Mouse (Mus musculus) midbrain, postnatal 0 days (tissue): Measurements from ENCODE around the gene Relb. TPM values are rescaled to one million over a fixed set of nuclear protein-coding genes. Genes with fewer than 3 reads are reported as not detected.

Source experiments
- ATAC-seq: fragments of 200-750 bp; cut with Nextera tagmentation; 2 replicates; pipeline ENCODE4 v1.8.0; 2017; ENCODE audit warnings: moderate number of reproducible peaks, mild to moderate bottlenecking, moderate TSS enrichment, moderate library complexity; ENCODE audit not compliant: low FRiP score
- DNase-seq: peaks from one replicate; pipeline ENCODE4 v3.0.0-alpha.2; 2015; ENCODE audit warnings: low spot score
- H3K27ac ChIP-seq: fragments of 300-500 bp; sonication (generic); 2 replicates; pipeline ENCODE4 v1.5.1; 2014; ENCODE audit warnings: low read depth, mild to moderate bottlenecking, low read length, mixed read lengths
- H3K27me3 ChIP-seq: fragments of 300-500 bp; sonication (generic); 2 replicates; pipeline ENCODE4 v1.6.1; 2014; ENCODE audit warnings: low read length, control low read depth, mixed read lengths; ENCODE audit not compliant: insufficient read depth
- H3K36me3 ChIP-seq: fragments of 300-500 bp; sonication (generic); 2 replicates; pipeline ENCODE4 v1.6.1; 2014; ENCODE audit warnings: low read length, control low read depth, mixed read lengths; ENCODE audit not compliant: insufficient read depth
- H3K4me1 ChIP-seq: fragments of 300-500 bp; sonication (generic); 2 replicates; pipeline ENCODE4 v1.6.1; 2014; ENCODE audit warnings: mild to moderate bottlenecking, control low read depth, antibody characterized with exemption, low read length, mixed read lengths; ENCODE audit not compliant: insufficient read depth
- H3K4me2 ChIP-seq: fragments of 300-500 bp; sonication (generic); 2 replicates; pipeline ENCODE4 v1.6.1; 2014; ENCODE audit warnings: low read depth, mild to moderate bottlenecking, low read length, mixed read lengths; ENCODE audit not compliant: poor library complexity, severe bottlenecking
- H3K4me3 ChIP-seq: fragments of 300-500 bp; sonication (generic); 2 replicates; pipeline ENCODE4 v1.5.1; 2014; ENCODE audit warnings: low read depth, mild to moderate bottlenecking, low read length, moderate library complexity
- H3K9ac ChIP-seq: fragments of 300-500 bp; sonication (generic); replicated peaks from 2 replicates; pipeline ENCODE4 v1.6.1; 2014; ENCODE audit warnings: mild to moderate bottlenecking, low read length, moderate library complexity, mixed read lengths; ENCODE audit not compliant: poor library complexity, severe bottlenecking
- H3K9me3 ChIP-seq: fragments of 300-500 bp; sonication (generic); 2 replicates; pipeline ENCODE4 v1.6.1; 2016; ENCODE audit warnings: low read length, control low read depth
- CTCF ChIP-seq: IDR thresholded peaks from 2 replicates; pipeline ENCODE4 v1.5.1; 2016; ENCODE audit warnings: antibody characterized with exemption, mild to moderate bottlenecking
- WGBS: fragments of 180-500 bp; shearing (Covaris S2); extraction: QIAGEN DNeasy Blood & Tissue Kit; methylation state at CpG from one replicate; pipeline ENCODE4 v1.1.7; 2014; 5-methylcytosine and 5-hydroxymethylcytosine counted together
- polyA plus RNA-seq: library from polyadenylated mRNA; unstranded; fragments of >200 nt; fragmentation: Nextera tagmentation; extraction: Ambion mirVana; gene quantifications from 2 replicates; pipeline ENCODE4 v1.2.1, GENCODE M21; 2015
- total RNA-seq: library from RNA; depleted of rRNA; stranded (reverse); fragments of >200 nt; gene quantifications from 2 replicates; pipeline ENCODE4 v1.2.3, GENCODE M21; 2014; rRNA removed

Gene Relb
- 5.6 and 7.3 TPM in 2 replicates for total RNA-seq
- polyA plus RNA-seq: 5.6 and 6.2 TPM in 2 replicates

DNA sequence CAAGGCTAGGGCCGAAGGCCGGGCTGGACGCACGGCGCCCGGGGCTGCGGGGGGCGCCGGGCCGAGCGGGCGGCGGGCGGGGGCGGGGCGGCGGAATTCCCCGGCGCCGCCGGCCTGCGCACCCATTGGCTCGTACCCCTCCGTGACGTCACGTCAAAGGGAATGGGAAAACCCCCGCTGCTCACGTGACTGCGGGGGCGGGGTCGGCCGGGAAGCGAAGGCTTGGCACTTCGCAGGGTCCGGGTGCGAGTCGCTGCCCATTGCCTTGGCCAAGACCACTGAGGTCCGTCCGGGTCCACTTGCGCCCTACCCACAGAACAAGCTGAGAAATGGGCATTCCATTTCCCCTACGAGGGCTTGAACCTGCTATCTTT, at the start of gene Relb:
Gene Relb (minus strand): TSS at position 78 of the 374 bp plus-strand sequence.
- Histone ChIP-seq H3K27me3 (no peaks in the 10 kb centered on the region), H3K4me1 (no peaks in the 10 kb centered on the region), H3K27ac (no peak within 1 kb of the TSS; the same call in 1 of the 2 replicates), H3K4me2 (peak within 1 kb of the TSS; percentile 74), H3K4me3 (peak within 1 kb of the TSS; percentile 62), H3K9ac (peak within 1 kb of the TSS; percentile 48), H3K9me3 (no peaks in the 10 kb centered on the region), H3K36me3 (peaks cover 26% of the 10 kb centered on the region)
- no peak for TF ChIP-seq CTCF
- WGBS: 0% methylated on average over 24 of the region's 41 CpGs
- ATAC-seq: peak; percentile 81
- DNase-seq: peak; percentile 91

DNA sequence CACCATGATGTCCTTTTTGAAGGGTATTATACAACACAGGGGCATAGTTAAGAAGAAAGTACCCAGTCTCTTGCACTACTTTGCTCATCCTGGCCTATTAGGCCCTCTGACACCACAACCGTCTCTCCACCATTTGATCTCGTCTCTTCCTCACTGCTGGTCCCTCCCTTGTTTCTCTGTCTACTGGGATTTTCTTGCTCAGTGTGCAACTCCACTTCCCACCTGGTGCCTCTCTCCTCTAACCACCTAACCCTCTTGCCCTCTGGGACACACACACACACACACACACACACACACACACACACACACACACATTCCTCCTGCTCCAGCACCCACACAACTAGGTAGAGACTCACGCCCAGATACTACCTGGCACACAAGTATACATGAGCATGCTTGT, 49.7 kb upstream of the Relb start:
- DNase-seq (no peak), ATAC-seq (no peak)
- Histone ChIP-seq H3K4me2 (no peak overlapping the region), H3K9me3 (no peaks in the 10 kb centered on the region), H3K27ac (no peak overlapping the region), H3K36me3 (no peaks in the 10 kb centered on the region), H3K4me3 (no peak overlapping the region), H3K27me3 (no peaks in the 10 kb centered on the region), H3K9ac (no peak overlapping the region), H3K4me1 (no peaks in the 10 kb centered on the region)
- 75% methylated on average over 3 of the region's 3 CpGs for WGBS
- TF ChIP-seq CTCF: no peak

DNA sequence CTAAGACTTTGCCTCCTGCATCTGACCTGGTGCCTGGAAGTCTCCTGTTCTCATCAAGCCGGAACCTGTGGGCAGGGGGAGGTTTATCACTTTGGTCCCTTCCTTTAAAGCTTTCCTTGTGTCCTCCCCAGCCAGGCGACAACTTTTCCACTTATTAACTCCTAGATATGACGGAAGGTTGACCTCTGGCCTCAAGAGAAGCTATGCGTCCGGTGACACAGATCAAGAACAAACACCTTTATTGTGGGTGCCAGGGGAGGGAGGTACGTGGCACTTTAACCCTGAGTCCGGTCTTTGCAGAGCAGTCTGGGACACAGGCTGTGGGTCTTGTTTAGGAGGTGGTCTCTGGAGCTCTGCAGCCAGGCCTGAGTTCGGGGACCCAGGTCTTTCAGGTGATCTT, 48.6 kb upstream of the Relb start, which contains the start of gene Apoc2:
Gene Apoc2 (minus strand): TSS at position 70 of the 400 bp plus-strand sequence.
- DNase-seq: no peak
- no peak within 1 kb of the TSS for H3K4me3 ChIP-seq
- H3K36me3 ChIP-seq: no peaks in the 10 kb centered on the region
- H3K27me3 ChIP-seq: no peaks in the 10 kb centered on the region
- no peaks in the 10 kb centered on the region for H3K9me3 ChIP-seq
- no peaks in the 10 kb centered on the region for H3K4me1 ChIP-seq
- H3K27ac ChIP-seq: no peak within 1 kb of the TSS
- H3K4me2 ChIP-seq: no peak within 1 kb of the TSS
- no peak for ATAC-seq
- WGBS: 83% methylated on average over 8 of the region's 8 CpGs
- no peak within 1 kb of the TSS for H3K9ac ChIP-seq
- no peak for TF ChIP-seq CTCF

DNA sequence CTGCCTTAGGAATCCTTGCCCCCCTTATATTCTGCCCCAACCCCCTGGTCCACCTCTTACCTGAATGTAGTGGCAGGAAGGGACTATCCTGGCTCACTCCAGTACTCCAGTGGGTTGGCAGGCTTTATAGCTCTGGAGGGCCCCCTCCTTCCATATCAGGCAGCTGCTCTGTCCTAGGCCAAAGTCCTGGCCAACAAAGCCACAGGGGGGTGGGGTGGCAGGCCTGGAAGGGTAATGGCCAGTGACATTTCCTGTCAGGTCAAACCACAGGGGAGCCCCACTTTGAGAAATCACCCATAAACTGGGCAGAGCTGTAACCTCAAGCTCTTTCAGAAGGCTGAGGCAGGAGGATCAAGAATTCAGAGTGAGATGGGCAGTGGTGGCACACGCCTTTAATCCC, 47.4 kb upstream of the Relb start:
- TF ChIP-seq CTCF: no peak
- Histone ChIP-seq H3K27ac (no peak overlapping the region), H3K36me3 (no peaks in the 10 kb centered on the region), H3K4me3 (no peak overlapping the region), H3K4me2 (no peak overlapping the region), H3K4me1 (no peaks in the 10 kb centered on the region), H3K27me3 (no peaks in the 10 kb centered on the region), H3K9ac (no peak overlapping the region), H3K9me3 (no peaks in the 10 kb centered on the region)
- ATAC-seq (no peak), DNase-seq (no peak)
- WGBS: 81% methylated on average over 1 of the region's 1 CpGs

DNA sequence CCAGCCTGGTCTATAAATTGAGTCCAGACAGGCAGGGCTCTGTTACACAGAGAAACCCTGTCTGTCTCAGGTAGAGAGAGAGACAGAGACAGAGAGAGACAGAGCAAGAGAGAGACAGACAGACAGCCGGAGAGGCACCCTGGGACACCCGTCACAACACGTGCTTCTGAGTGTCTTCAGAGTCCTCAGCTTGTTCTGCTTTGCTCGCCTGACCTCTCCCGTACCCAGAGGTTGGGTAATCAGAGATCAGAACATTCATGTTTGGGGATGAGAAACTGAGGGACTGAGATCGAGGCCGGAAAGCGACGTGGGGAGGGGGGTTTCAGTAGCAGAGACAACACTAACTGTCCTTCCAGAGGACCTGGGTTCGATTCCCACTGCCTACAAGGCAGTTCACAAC, 46.6 kb upstream of the Relb start:
- Histone ChIP-seq H3K27me3 (no peaks in the 10 kb centered on the region), H3K9me3 (no peaks in the 10 kb centered on the region), H3K4me1 (no peaks in the 10 kb centered on the region), H3K9ac (no peak overlapping the region), H3K4me2 (no peak overlapping the region), H3K36me3 (no peaks in the 10 kb centered on the region), H3K4me3 (no peak overlapping the region), H3K27ac (no peak overlapping the region)
- WGBS: 79% methylated on average over 10 of the region's 10 CpGs
- no peak for TF ChIP-seq CTCF
- no peak for DNase-seq
- no peak for ATAC-seq

DNA sequence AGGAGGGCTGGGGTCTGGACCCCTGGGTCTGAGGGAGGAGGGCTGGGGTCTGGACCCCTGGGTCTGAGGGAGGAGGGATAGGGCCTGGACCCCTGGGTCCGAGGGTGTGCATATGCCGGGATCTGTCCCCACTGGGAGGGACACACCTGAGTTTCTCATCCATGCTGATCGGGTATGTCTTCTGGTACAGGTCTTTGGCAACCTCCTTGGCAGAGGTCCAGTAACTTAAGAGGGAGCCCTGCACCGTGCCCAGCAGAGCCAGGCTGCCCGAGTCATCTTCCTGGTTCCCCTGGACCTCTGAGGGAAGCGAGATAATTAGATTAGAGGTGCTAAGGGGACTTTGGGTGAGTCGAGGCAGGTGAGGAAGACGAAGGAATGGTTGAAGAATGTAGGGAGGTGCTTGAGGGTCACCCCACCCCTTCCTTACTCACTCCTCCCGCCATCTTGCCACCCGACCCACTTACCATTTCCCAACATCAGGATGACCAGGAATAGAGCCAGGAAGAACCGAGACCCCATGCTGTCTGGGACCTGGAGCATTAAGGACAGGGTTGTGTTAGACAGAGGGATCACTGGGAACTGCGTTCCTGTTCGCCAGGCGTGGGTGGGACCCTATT, 44.0 kb upstream of the Relb start:
- no peaks in the 10 kb centered on the region for H3K9me3 ChIP-seq
- no peak overlapping the region for H3K27ac ChIP-seq
- no peak overlapping the region for H3K4me2 ChIP-seq
- no peak for ATAC-seq
- H3K27me3 ChIP-seq: no peaks in the 10 kb centered on the region
- no peak for TF ChIP-seq CTCF
- H3K4me3 ChIP-seq: no peak overlapping the region
- WGBS: 68% methylated on average over 14 of the region's 14 CpGs
- no peaks in the 10 kb centered on the region for H3K36me3 ChIP-seq
- H3K4me1 ChIP-seq: no peaks in the 10 kb centered on the region
- DNase-seq: no peak
- no peak overlapping the region for H3K9ac ChIP-seq
